21 mouse cellular contexts compared by ENCODE assay signal in the genomic region with DNA sequence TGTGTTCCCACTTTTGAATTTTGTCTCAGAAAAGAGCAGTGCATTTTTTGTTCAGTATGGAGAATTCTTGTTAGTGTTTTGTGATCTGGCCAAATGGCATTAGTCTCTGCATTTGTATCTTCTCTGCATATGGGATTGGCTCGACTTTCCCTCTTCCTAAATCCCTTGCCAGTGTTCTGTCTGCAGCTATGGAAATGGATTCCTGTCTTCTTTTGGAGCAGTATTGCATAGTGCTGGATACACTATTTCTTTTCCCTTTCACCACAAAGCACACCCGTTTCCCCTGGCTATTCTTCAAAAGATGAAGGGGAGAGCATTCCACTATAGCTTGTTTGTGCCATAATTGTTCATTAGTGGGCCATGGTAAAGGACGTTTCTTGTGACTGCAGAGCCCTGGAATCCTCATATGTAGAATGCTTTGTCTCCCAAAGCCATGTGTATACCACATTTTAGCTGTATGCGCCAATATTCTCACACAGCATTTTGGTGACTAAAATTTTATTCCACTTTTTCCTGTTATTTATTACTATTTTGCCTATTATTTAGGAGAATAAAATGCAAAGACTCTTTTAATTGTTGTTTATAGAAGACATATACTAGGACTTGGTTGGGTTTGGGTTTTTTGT.
"Had no signal": no experiment of that assay in that cellular context is flagged by ENCODE, and none has a peak within 500 bp of the region (broad histone marks: within the 10 kb centered on the region; RNA-seq: fewer than 3 reads in every experiment).

No protein-coding gene starts in this region.

- DNase-seq: kidney, postnatal 25 days; layer of hippocampus, adult 9-11 months; liver; lung, adult 18-20 months; lung, postnatal 10 days; lung, postnatal 36 days; retina, postnatal 1 day; thymus, adult 18-20 months; thymus, postnatal 36 days had no signal

- H3K4me3 ChIP-seq: layer of hippocampus, adult 2 months; limb, embryonic 10.5 days; limb, embryonic 13.5 days; liver, embryonic 12.5 days; liver, embryonic 15.5 days; lung, embryonic 15.5 days; megakaryocyte, embryonic 14.5 days; midbrain, embryonic 10.5 days; midbrain, embryonic 13.5 days; myocyte; neural tube, embryonic 13.5 days had no signal

- H3K4me1 ChIP-seq: limb, embryonic 10.5 days; limb, embryonic 13.5 days; liver, embryonic 12.5 days; liver, embryonic 15.5 days; lung, embryonic 15.5 days; megakaryocyte, embryonic 14.5 days; midbrain, embryonic 10.5 days; midbrain, embryonic 13.5 days; neural tube, embryonic 13.5 days had no signal

- H3K9ac ChIP-seq: limb, embryonic 13.5 days; liver, embryonic 12.5 days; liver, embryonic 15.5 days; lung, embryonic 15.5 days; midbrain, embryonic 13.5 days; neural tube, embryonic 13.5 days had no signal

- H3K27ac ChIP-seq: layer of hippocampus, adult 2 months; limb, embryonic 10.5 days; limb, embryonic 13.5 days; liver, embryonic 12.5 days; liver, embryonic 15.5 days; lung, embryonic 15.5 days; midbrain, embryonic 10.5 days; midbrain, embryonic 13.5 days; neural tube, embryonic 13.5 days had no signal

- ATAC-seq: liver, embryonic 12.5 days; midbrain, embryonic 13.5 days; midbrain, embryonic 16.5 days had no signal

- H3K27me3 ChIP-seq: limb, embryonic 13.5 days; liver, embryonic 12.5 days; liver, embryonic 15.5 days; lung, embryonic 15.5 days; megakaryocyte, embryonic 14.5 days; midbrain, embryonic 13.5 days; neural tube, embryonic 13.5 days had no signal

- H3K36me3 ChIP-seq: limb, embryonic 10.5 days; limb, embryonic 13.5 days; liver, embryonic 12.5 days; liver, embryonic 15.5 days; lung, embryonic 15.5 days; midbrain, embryonic 10.5 days; midbrain, embryonic 13.5 days; neural tube, embryonic 13.5 days had no signal

- H3K9me3 ChIP-seq: limb, embryonic 10.5 days; limb, embryonic 13.5 days; liver, embryonic 12.5 days; liver, embryonic 15.5 days; lung, embryonic 15.5 days; megakaryocyte, embryonic 14.5 days; midbrain, embryonic 10.5 days; midbrain, embryonic 13.5 days; neural tube, embryonic 13.5 days had no signal

- H3K4me2 ChIP-seq: limb, embryonic 13.5 days; liver, embryonic 12.5 days; liver, embryonic 15.5 days; lung, embryonic 15.5 days; midbrain, embryonic 13.5 days; neural tube, embryonic 13.5 days had no signal
